Mouse (Mus musculus): ENCODE measurements around the gene Tnip2. TPM values are rescaled to one million over a fixed set of nuclear protein-coding genes. Genes with fewer than 3 reads are reported as not detected.
A peak's percentile ranks its signal among the peaks of the same experiment; 100 is the strongest.

Gene Tnip2
- polyA plus RNA-seq, 1 experiment from 2014 or later: 17.1 TPM

DNA sequence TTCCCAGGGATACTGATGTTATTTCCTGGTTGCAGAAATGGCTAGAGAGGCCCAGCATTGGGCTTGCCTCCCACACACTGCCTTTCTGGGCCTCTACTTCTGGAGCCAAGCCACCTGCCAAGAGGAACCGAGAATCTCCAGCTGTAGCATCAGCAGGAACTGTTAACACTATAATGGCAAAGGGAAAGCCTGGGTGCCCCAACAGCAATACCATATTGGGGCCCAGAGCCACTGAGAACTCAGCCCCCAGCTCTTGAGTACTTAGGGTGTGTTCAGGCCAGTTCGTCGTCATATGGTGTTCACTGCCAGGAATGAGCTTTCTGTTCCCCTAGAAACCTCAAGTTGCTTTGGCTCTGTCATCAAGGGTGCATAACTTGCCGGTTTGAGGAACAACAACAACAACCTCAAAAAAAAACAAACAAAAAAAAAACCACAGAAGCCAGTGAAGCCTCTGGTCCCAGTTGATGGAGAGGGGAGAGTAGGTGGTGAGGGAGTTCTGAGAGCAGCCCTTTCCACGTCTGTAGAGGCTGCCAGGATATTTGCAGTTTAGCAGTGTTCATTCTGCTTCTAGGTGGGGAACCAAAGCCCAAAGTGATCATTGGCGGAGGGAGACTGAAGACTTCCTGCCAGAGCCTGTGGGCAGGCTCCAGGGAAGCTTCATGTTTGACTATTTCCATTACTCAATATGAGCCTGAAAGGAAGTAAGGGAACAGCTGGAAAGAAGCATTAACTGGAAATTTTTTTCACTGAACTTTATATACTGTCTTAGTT is 26.3 kb downstream of the Tnip2 start:
- no peak overlapping the region for H3K4me3 ChIP-seq (ENCODE audit: low read length)
- H3K27me3 ChIP-seq (replicated peaks; ENCODE audit: control insufficient read depth, insufficient read depth, low read length): no peaks in the 10 kb centered on the region
- H3K9me3 ChIP-seq (ENCODE audit: control insufficient read depth, low read length): no peaks in the 10 kb centered on the region
- 71% methylated on average over 6 of the region's 6 CpGs for WGBS
- peaks cover 3% of the 10 kb centered on the region for H3K36me3 ChIP-seq (ENCODE audit: control insufficient read depth, insufficient read depth, low read length)
- no peak for ATAC-seq
- no peak overlapping the region for H3K27ac ChIP-seq (ENCODE audit: low read length)
- no peaks in the 10 kb centered on the region for H3K4me1 ChIP-seq (ENCODE audit: control insufficient read depth, insufficient read depth, low read length)
- H3K4me2 ChIP-seq (ENCODE audit: low read depth, low read length): no peak overlapping the region
- no peak overlapping the region for H3K9ac ChIP-seq (ENCODE audit: low read depth, low read length)

DNA sequence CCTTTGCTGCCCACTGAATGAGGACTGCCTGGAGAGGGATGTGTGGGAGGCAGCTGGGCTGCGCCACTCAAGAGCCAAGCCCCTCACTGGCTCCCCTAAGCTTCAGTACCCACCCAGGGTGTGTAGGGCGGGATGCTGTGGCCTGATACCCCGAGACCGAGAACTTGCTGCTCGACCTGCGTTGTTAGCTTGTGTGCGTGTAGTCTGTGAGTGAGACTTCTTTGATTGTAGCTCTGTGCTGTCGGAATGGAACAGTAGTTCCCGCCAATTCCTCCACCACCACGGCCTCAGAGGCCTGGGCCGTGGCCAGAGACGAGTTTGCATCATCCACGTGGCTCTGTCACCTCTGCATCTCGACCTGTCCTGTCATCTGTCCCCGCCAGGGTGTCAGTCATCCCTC is 28.1 kb downstream of the Tnip2 start:
- Histone ChIP-seq H3K36me3 (ENCODE audit: control insufficient read depth, insufficient read depth, low read length) (peaks cover 4% of the 10 kb centered on the region), H3K4me3 (ENCODE audit: low read length) (no peak overlapping the region), H3K27ac (ENCODE audit: low read length) (no peak overlapping the region), H3K9me3 (ENCODE audit: control insufficient read depth, low read length) (0 out of 2 replicates have a peak, but pooled peaks cover under 1% of the 10 kb centered on the region), H3K9ac (ENCODE audit: low read depth, low read length) (no peak overlapping the region), H3K27me3 (replicated peaks; ENCODE audit: control insufficient read depth, insufficient read depth, low read length) (no peaks in the 10 kb centered on the region), H3K4me2 (ENCODE audit: low read depth, low read length) (no peak overlapping the region), H3K4me1 (ENCODE audit: control insufficient read depth, insufficient read depth, low read length) (no peaks in the 10 kb centered on the region)
- no peak for ATAC-seq
- WGBS: 89% methylated on average over 15 of the region's 15 CpGs

DNA sequence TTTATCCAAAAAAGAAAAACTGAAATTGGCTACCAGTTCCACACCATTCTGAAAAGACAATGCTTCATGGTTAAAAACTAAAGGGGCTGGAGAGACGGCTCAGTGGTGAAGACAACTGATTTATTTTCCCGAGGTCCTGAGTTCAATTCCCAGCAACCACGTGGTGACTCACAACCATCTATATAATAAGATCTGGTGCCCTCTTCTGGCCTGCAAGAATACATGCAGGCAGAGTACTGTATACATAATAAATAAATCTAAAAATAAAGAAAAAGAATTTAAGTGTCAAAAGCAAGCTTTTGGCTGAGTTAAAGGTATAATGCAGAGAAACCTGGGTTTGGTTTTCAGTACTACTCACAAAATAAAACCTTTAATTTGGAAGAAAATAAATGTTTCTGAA is 32.9 kb downstream of the Tnip2 start:
- ATAC-seq: no peak
- no peak overlapping the region for H3K9ac ChIP-seq (ENCODE audit: low read depth, low read length)
- WGBS: 80% methylated on average over 3 of the region's 3 CpGs
- H3K4me1 ChIP-seq (ENCODE audit: control insufficient read depth, insufficient read depth, low read length): no peaks in the 10 kb centered on the region
- H3K4me2 ChIP-seq (ENCODE audit: low read depth, low read length): no peak overlapping the region
- H3K27me3 ChIP-seq (replicated peaks; ENCODE audit: control insufficient read depth, insufficient read depth, low read length): no peaks in the 10 kb centered on the region
- no peak overlapping the region for H3K27ac ChIP-seq (ENCODE audit: low read length)
- peaks cover 8% of the 10 kb centered on the region for H3K36me3 ChIP-seq (ENCODE audit: control insufficient read depth, insufficient read depth, low read length)
- H3K4me3 ChIP-seq (ENCODE audit: low read length): no peak overlapping the region
- H3K9me3 ChIP-seq (ENCODE audit: control insufficient read depth, low read length): 0 out of 2 replicates have a peak, but pooled peaks cover 4% of the 10 kb centered on the region

DNA sequence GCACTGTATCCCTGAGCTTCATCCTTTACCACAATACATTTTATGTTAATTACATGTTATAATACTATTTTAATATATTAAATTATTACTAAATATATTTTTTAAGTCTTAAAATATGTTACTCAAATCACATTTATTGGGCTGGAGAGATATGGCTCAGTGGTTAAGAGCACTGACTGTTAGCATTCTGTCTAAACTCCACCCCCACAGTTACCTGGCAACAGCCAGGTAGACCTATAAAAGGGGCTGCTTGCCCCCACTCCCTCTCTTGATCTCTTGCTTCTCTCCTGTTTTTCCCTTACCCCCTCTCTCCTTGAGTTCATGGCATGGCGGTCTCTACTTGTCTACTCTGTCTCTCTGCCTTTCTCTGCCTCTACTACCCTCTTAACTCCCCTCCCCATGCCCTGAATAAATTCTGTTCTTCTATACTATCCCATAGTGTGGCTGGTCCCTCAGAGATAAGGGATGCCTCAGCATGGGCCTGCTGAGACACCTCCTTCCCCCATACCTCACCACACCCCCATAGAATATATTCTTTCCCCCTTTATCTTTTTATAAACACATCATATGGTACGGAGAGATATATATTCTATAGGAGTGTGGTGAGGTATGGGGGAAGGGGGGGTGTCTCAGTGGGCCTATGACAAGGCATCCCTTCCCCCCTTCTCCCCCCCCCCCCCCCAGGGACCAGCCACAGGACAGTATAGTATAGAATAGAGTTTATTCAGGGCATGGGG is 45.6 kb downstream of the Tnip2 start:
- H3K9ac ChIP-seq (ENCODE audit: low read depth, low read length): no peak overlapping the region

DNA sequence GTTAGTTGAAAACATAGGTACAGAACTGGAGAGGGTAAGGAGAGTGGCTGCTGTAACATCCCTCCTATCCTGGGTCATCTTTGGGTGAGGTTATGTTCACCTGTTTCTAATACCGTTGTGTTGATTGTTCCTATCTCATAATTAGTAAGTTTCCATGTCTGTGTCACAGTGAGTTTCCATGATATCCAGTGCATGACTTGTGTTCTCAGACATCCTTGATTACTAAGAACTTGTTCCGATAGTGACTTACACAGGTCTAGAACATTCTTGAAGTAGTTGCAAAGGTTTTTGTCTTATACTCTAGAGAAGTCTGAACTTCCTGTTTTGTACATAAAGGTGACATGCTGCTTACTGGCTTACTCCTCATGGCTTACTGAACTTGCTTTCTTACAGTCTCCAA is 47.1 kb downstream of the Tnip2 start:
- peaks cover 15% of the 10 kb centered on the region; the same call in 1 of the 2 replicates for H3K36me3 ChIP-seq (ENCODE audit: control insufficient read depth, insufficient read depth, low read length)
- H3K27me3 ChIP-seq (replicated peaks; ENCODE audit: control insufficient read depth, insufficient read depth, low read length): no peaks in the 10 kb centered on the region
- H3K9me3 ChIP-seq (ENCODE audit: control insufficient read depth, low read length): no peaks in the 10 kb centered on the region
- H3K4me1 ChIP-seq (ENCODE audit: control insufficient read depth, insufficient read depth, low read length): no peaks in the 10 kb centered on the region
- no peak for ATAC-seq
- no peak overlapping the region for H3K4me2 ChIP-seq (ENCODE audit: low read depth, low read length)
- H3K4me3 ChIP-seq (ENCODE audit: low read length): no peak overlapping the region
- no peak overlapping the region for H3K9ac ChIP-seq (ENCODE audit: low read depth, low read length)
- 99% methylated on average over 2 of the region's 2 CpGs for WGBS
- no peak overlapping the region for H3K27ac ChIP-seq (ENCODE audit: low read length)

More for the DNA sequence above, 45.6 kb downstream of the Tnip2 start:
- no peaks in the 10 kb centered on the region for H3K4me1 ChIP-seq (ENCODE audit: control insufficient read depth, insufficient read depth, low read length)
- no peaks in the 10 kb centered on the region for H3K9me3 ChIP-seq (ENCODE audit: control insufficient read depth, low read length)
- H3K36me3 ChIP-seq (ENCODE audit: control insufficient read depth, insufficient read depth, low read length): peaks cover 10% of the 10 kb centered on the region; the same call in 1 of the 2 replicates
- no peak overlapping the region for H3K27ac ChIP-seq (ENCODE audit: low read length)
- no peak overlapping the region for H3K4me2 ChIP-seq (ENCODE audit: low read depth, low read length)
- H3K27me3 ChIP-seq (replicated peaks; ENCODE audit: control insufficient read depth, insufficient read depth, low read length): no peaks in the 10 kb centered on the region
- no peak overlapping the region for H3K4me3 ChIP-seq (ENCODE audit: low read length)
- WGBS: 92% methylated on average over 2 of the region's 2 CpGs
- peak; percentile 36 for ATAC-seq

DNA sequence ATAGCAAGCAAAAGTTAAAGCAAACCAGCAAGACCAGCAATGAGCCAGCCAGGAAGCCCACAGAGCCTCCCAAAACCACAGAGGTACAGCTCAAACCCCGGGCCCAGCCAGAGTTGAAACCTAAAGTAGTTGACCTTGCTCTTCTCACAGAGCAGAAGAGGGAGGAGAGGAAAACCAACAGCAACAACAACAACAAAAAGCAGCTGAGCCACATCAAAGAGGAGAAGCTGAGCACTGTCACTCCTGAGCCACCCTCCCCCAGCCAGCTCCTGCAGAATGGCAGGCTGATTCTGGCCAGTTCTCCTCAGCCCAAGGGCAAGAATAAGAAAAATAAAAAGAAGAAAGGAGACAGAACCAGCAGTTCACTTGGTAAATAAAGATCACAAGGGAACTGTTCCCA is 47.7 kb downstream of the Tnip2 start:
- 78% methylated on average over 1 of the region's 1 CpGs for WGBS
- H3K9ac ChIP-seq (ENCODE audit: low read depth, low read length): no peak overlapping the region
- H3K4me2 ChIP-seq (ENCODE audit: low read depth, low read length): no peak overlapping the region
- H3K9me3 ChIP-seq (ENCODE audit: control insufficient read depth, low read length): no peaks in the 10 kb centered on the region
- ATAC-seq: no peak
- H3K4me1 ChIP-seq (ENCODE audit: control insufficient read depth, insufficient read depth, low read length): no peaks in the 10 kb centered on the region
- H3K27me3 ChIP-seq (replicated peaks; ENCODE audit: control insufficient read depth, insufficient read depth, low read length): no peaks in the 10 kb centered on the region
- no peak overlapping the region for H3K4me3 ChIP-seq (ENCODE audit: low read length)
- H3K27ac ChIP-seq (ENCODE audit: low read length): no peak overlapping the region
- H3K36me3 ChIP-seq (ENCODE audit: control insufficient read depth, insufficient read depth, low read length): peaks cover 16% of the 10 kb centered on the region; the same call in 1 of the 2 replicates

DNA sequence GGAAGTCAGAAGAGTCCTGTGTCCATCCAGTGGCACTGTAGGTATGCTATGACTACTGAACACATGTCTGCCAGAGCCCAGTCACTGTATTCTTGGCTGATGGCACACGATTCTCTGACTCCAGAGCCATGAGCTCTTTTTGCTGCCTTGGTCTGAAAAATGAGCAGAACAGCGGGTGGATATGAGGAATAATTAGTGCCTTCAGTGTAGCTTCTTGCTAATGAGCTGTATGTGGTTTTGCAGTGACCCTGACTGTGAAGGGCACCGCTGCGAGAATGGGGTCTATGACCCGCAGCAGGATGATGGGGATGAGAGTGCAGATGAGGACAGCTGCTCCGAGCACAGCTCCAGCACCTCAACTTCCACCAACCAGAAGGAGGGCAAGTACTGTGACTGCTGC is 52.0 kb downstream of the Tnip2 start:
- no peak for ATAC-seq
- Histone ChIP-seq H3K36me3 (ENCODE audit: control insufficient read depth, insufficient read depth, low read length) (peaks cover 19% of the 10 kb centered on the region), H3K4me2 (ENCODE audit: low read depth, low read length) (no peak overlapping the region), H3K4me1 (ENCODE audit: control insufficient read depth, insufficient read depth, low read length) (no peaks in the 10 kb centered on the region), H3K4me3 (ENCODE audit: low read length) (no peak overlapping the region), H3K9me3 (ENCODE audit: control insufficient read depth, low read length) (no peaks in the 10 kb centered on the region), H3K27me3 (replicated peaks; ENCODE audit: control insufficient read depth, insufficient read depth, low read length) (no peaks in the 10 kb centered on the region), H3K9ac (ENCODE audit: low read depth, low read length) (no peak overlapping the region), H3K27ac (ENCODE audit: low read length) (no peak overlapping the region)
- 93% methylated on average over 6 of the region's 6 CpGs for WGBS

DNA sequence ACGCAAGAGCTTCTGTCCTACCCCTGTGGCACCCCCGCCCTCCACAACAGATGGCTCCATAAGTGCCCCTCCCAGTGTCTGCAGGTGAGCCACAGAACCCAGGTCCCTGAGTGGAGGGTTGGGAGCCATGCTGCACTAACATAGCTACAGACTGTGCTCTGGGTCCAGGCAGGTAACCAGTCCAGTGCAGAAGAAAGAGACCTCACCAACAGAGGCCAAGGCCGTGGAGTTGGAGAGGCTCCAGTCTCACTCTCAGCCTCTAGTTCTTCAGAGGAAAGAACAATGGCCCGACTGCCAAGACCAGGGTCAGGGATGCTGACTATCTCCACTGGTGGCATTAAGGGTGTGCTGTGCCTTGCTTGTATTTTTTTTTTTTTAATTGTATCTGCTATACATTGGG is 52.5 kb downstream of the Tnip2 start:
- Histone ChIP-seq H3K4me2 (ENCODE audit: low read depth, low read length) (no peak overlapping the region), H3K36me3 (ENCODE audit: control insufficient read depth, insufficient read depth, low read length) (peaks cover 19% of the 10 kb centered on the region), H3K4me3 (ENCODE audit: low read length) (no peak overlapping the region), H3K27ac (ENCODE audit: low read length) (no peak overlapping the region), H3K27me3 (replicated peaks; ENCODE audit: control insufficient read depth, insufficient read depth, low read length) (no peaks in the 10 kb centered on the region), H3K9ac (ENCODE audit: low read depth, low read length) (no peak overlapping the region), H3K9me3 (ENCODE audit: control insufficient read depth, low read length) (no peaks in the 10 kb centered on the region), H3K4me1 (ENCODE audit: control insufficient read depth, insufficient read depth, low read length) (no peaks in the 10 kb centered on the region)
- no peak for ATAC-seq
- 98% methylated on average over 4 of the region's 4 CpGs for WGBS

DNA sequence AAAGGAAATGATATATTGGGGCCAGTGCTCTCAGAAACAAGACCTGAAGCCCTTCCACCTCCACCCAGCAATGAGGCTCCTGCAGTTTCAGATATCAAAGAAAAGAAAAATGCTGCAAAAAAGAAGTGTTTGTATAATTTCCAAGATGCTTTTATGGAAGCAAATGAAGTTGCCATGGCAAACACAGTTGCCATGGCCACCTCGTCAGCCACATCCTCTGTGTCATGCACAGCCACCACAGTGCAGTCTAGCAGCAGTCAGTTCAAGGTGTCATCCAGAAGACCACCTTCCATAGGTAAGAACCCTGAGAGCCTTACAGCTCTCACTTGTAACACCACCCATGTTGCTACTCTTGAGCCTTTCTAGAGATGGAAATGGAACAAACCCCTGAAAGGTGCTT is 54.8 kb downstream of the Tnip2 start:
- H3K4me3 ChIP-seq (ENCODE audit: low read length): no peak overlapping the region
- H3K9ac ChIP-seq (ENCODE audit: low read depth, low read length): no peak overlapping the region
- H3K27me3 ChIP-seq (replicated peaks; ENCODE audit: control insufficient read depth, insufficient read depth, low read length): no peaks in the 10 kb centered on the region
- ATAC-seq: no peak
- H3K27ac ChIP-seq (ENCODE audit: low read length): no peak overlapping the region
- H3K36me3 ChIP-seq (ENCODE audit: control insufficient read depth, insufficient read depth, low read length): peaks cover 11% of the 10 kb centered on the region
- no peaks in the 10 kb centered on the region for H3K9me3 ChIP-seq (ENCODE audit: control insufficient read depth, low read length)
- H3K4me1 ChIP-seq (ENCODE audit: control insufficient read depth, insufficient read depth, low read length): no peaks in the 10 kb centered on the region
- WGBS: 76% methylated on average over 1 of the region's 1 CpGs
- H3K4me2 ChIP-seq (ENCODE audit: low read depth, low read length): no peak overlapping the region

Measured in intestine, embryonic 16.5 days (tissue).